Mouse (Mus musculus): ENCODE results near the gene Nrsn2. TPM values are rescaled to one million over a fixed set of nuclear protein-coding genes. Genes with fewer than 3 reads are reported as not detected.
A peak's percentile ranks its signal among the peaks of the same experiment; 100 is the strongest.
"Not testable (repeated sequence)": the region's sequence is repeated elsewhere in the genome, so short reads cannot be mapped to it uniquely, and the experiment has no call there.

Gene Nrsn2
- total and polyA plus RNA-seq, 2 experiments from 2014 or later = 0.12 TPM; not detected in 1

GRCm38 (mm10) chr2:152358977-152359376, 17.5 kb downstream of the Nrsn2 start:
- 90% methylated on average over 5 of the region's 5 CpGs for WGBS
- ATAC-seq (ENCODE audit: insufficient read depth, low read depth); H3K27ac ChIP-seq (ENCODE audit: low read depth); H3K27me3 ChIP-seq (ENCODE audit: control insufficient read depth, insufficient read depth, low read length); DNase-seq (ENCODE audit: low spot score); H3K9ac ChIP-seq (replicated peaks; ENCODE audit: low read depth, low read length); H3K4me3 ChIP-seq (ENCODE audit: low read depth, low read length); H3K4me2 ChIP-seq (ENCODE audit: low read depth, low read length); H3K36me3 ChIP-seq (replicated peaks; ENCODE audit: control insufficient read depth, insufficient read depth, low read length); H3K9me3 ChIP-seq (replicated peaks; ENCODE audit: control insufficient read depth, low read length): not testable (repeated sequence)
- TF ChIP-seq CTCF (IDR thresholded peaks at IDR 0.05; ENCODE audit: low read depth) = 0 out of 2 replicates have a peak, but pooled peaks have one; percentile 4
- H3K4me1 ChIP-seq (ENCODE audit: control insufficient read depth, insufficient read depth) = peaks cover 15% of the 10 kb centered on the region

- Histone ChIP-seq H3K4me1 (ENCODE audit: control insufficient read depth, insufficient read depth) (peaks cover 15% of the 10 kb centered on the region), H3K9me3 (replicated peaks; ENCODE audit: control insufficient read depth, low read length) (no peaks in the 10 kb centered on the region), H3K27ac (ENCODE audit: low read depth) (no peak overlapping the region), H3K27me3 (ENCODE audit: control insufficient read depth, insufficient read depth, low read length) (no peaks in the 10 kb centered on the region), H3K9ac (replicated peaks; ENCODE audit: low read depth, low read length) (no peak overlapping the region), H3K36me3 (replicated peaks; ENCODE audit: control insufficient read depth, insufficient read depth, low read length) (no peaks in the 10 kb centered on the region), H3K4me3 (ENCODE audit: low read depth, low read length) (no peak overlapping the region), H3K4me2 (ENCODE audit: low read depth, low read length) (no peak overlapping the region)
- ATAC-seq (ENCODE audit: insufficient read depth, low read depth) (no peak), DNase-seq (ENCODE audit: low spot score) (no peak)
- WGBS = 83% methylated on average over 3 of the region's 3 CpGs
- no peak for TF ChIP-seq CTCF (IDR thresholded peaks at IDR 0.05; ENCODE audit: low read depth)
- TF ChIP-seq EP300 (IDR thresholded peaks at IDR 0.05; ENCODE audit: low read depth) = no peak
Measured at GRCm38 (mm10) chr2:152357254-152357653, 19.2 kb downstream of the Nrsn2 start.

DNA sequence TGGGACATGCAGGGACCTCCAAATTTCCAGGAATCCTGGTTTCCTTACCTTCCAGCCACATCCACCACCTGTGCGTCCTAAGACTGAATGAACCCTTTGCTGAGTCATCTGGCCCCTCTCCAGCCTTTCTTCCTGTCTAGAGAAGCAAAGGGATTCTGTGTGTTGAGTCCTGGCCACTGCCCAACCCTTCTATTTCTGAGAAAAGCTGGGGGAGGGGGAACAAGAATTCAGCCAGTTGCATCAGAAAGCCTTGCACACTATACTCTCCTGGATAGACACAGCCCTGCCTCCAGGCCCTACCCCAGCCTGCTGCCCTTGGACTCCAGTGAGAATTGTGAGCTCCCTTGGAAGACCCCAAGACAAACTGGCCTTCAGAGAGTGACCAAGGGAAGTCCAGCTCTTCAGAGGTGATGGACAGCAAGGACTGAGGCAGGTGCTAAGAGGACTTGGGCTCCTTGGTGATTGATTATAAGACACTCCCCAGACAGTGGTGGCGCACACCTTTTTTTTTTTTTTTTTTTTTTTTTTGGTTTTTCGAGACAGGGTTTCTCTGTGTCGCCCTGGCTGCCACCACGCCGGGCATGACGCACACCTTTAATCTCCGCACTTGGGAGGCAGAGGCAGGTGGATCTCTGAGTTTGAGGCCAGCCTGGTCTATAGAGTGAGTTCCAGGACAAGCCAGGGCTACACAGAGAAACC, 26.4 kb downstream of the Nrsn2 start:
- H3K9ac ChIP-seq (replicated peaks; ENCODE audit: low read depth, low read length) = no peak overlapping the region
- H3K4me1 ChIP-seq (ENCODE audit: control insufficient read depth, insufficient read depth) = peaks cover 10% of the 10 kb centered on the region
- WGBS = 82% methylated on average over 8 of the region's 8 CpGs
- TF ChIP-seq EP300 (IDR thresholded peaks at IDR 0.05; ENCODE audit: low read depth) = no peak
- no peak for TF ChIP-seq CTCF (IDR thresholded peaks at IDR 0.05; ENCODE audit: low read depth)
- no peak overlapping the region for H3K27ac ChIP-seq (ENCODE audit: low read depth)
- no peak overlapping the region for H3K4me2 ChIP-seq (ENCODE audit: low read depth, low read length)
- H3K9me3 ChIP-seq (replicated peaks; ENCODE audit: control insufficient read depth, low read length) = no peaks in the 10 kb centered on the region
- no peaks in the 10 kb centered on the region for H3K27me3 ChIP-seq (ENCODE audit: control insufficient read depth, insufficient read depth, low read length)
- no peak overlapping the region for H3K4me3 ChIP-seq (ENCODE audit: low read depth, low read length)
- ATAC-seq (ENCODE audit: insufficient read depth, low read depth) = peak; percentile 65
- no peaks in the 10 kb centered on the region for H3K36me3 ChIP-seq (replicated peaks; ENCODE audit: control insufficient read depth, insufficient read depth, low read length)
- peak; percentile 79 for DNase-seq (ENCODE audit: low spot score)

DNA sequence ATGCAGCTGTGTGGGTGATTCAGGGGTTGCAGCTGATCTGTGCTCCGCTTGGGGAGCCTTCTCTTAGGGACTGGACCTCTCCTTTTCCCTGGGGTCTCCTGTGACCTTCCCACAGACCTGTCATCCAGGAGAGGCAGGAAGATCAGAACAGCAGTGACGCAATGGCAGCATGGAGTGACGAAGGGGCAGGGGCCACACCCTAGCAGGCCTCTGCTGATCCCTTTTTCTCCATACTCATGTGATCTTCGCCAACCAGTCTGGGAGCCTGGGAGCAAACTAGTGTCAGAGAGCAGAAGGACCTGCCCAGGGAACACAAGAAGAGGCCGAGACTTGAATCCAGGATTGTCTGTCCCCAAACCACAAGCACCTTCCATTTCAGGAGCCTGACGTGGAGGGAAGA, 27.2 kb downstream of the Nrsn2 start:
- Histone ChIP-seq H3K9ac (replicated peaks; ENCODE audit: low read depth, low read length) (no peak overlapping the region), H3K27me3 (ENCODE audit: control insufficient read depth, insufficient read depth, low read length) (no peaks in the 10 kb centered on the region), H3K27ac (ENCODE audit: low read depth) (no peak overlapping the region), H3K4me2 (ENCODE audit: low read depth, low read length) (no peak overlapping the region), H3K36me3 (replicated peaks; ENCODE audit: control insufficient read depth, insufficient read depth, low read length) (no peaks in the 10 kb centered on the region), H3K4me1 (ENCODE audit: control insufficient read depth, insufficient read depth) (peaks cover 10% of the 10 kb centered on the region), H3K9me3 (replicated peaks; ENCODE audit: control insufficient read depth, low read length) (no peaks in the 10 kb centered on the region), H3K4me3 (ENCODE audit: low read depth, low read length) (no peak overlapping the region)
- no peak for DNase-seq (ENCODE audit: low spot score)
- no peak for ATAC-seq (ENCODE audit: insufficient read depth, low read depth)
- TF ChIP-seq EP300 (IDR thresholded peaks at IDR 0.05; ENCODE audit: low read depth) (no peak), CTCF (IDR thresholded peaks at IDR 0.05; ENCODE audit: low read depth) (no peak)
- 79% methylated on average over 5 of the region's 6 CpGs for WGBS

DNA sequence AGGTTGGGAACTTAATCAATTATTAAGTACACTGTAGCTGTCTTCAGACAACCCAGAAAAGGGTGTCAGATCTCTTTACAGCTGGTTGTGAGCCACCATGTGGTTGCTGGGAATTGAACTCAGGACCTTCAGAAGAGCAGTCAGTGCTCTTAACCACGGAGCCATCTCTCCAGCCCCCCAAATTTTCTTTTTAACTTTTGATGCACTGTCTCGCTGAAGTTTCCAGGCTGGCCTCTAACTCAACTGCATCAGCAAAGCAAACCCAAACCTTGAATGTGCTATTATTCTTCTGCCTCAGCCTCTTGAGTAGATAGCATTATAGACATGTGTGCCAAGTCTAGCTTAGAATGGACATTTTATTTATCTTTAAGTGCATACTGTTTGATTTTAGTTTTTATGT, 28.7 kb downstream of the Nrsn2 start:
- H3K27ac ChIP-seq (ENCODE audit: low read depth) = no peak overlapping the region
- H3K27me3 ChIP-seq (ENCODE audit: control insufficient read depth, insufficient read depth, low read length) = no peaks in the 10 kb centered on the region
- H3K4me2 ChIP-seq (ENCODE audit: low read depth, low read length) = no peak overlapping the region
- no peak for ATAC-seq (ENCODE audit: insufficient read depth, low read depth)
- no peak overlapping the region for H3K4me3 ChIP-seq (ENCODE audit: low read depth, low read length)
- H3K9ac ChIP-seq (replicated peaks; ENCODE audit: low read depth, low read length) = no peak overlapping the region
- H3K36me3 ChIP-seq (replicated peaks; ENCODE audit: control insufficient read depth, insufficient read depth, low read length) = no peaks in the 10 kb centered on the region
- WGBS = 74% methylated on average over 2 of the region's 2 CpGs
- H3K9me3 ChIP-seq (replicated peaks; ENCODE audit: control insufficient read depth, low read length) = no peaks in the 10 kb centered on the region
- TF ChIP-seq EP300 (IDR thresholded peaks at IDR 0.05; ENCODE audit: low read depth) (no peak), CTCF (IDR thresholded peaks at IDR 0.05; ENCODE audit: low read depth) (no peak)
- no peak for DNase-seq (ENCODE audit: low spot score)
- peaks cover 10% of the 10 kb centered on the region for H3K4me1 ChIP-seq (ENCODE audit: control insufficient read depth, insufficient read depth)
